Mouse (Mus musculus) megakaryocyte, embryonic 14.5 days (primary cell): ENCODE data around the gene Kank4. TPM values are rescaled to one million over a fixed set of nuclear protein-coding genes. Genes with fewer than 3 reads are reported as not detected.
"Not testable (repeated sequence)": the region's sequence is repeated elsewhere in the genome, so short reads cannot be mapped to it uniquely, and the experiment has no call there.

Source experiments
- H3K27me3 ChIP-seq: replicated peaks from 2 replicates; pipeline ENCODE3; 2012; ENCODE audit warnings: inconsistent platforms
- H3K36me3 ChIP-seq: replicated peaks from 2 replicates; pipeline ENCODE3; 2012; ENCODE audit warnings: low read length, inconsistent platforms, mixed read lengths
- H3K4me1 ChIP-seq: 2 replicates; pipeline ENCODE4 v1.6.1; 2012; ENCODE audit warnings: inconsistent platforms
- H3K4me3 ChIP-seq: replicated peaks from 2 replicates; pipeline ENCODE3; 2012; ENCODE audit warnings: moderate library complexity, mild to moderate bottlenecking, inconsistent platforms
- H3K9me3 ChIP-seq: 2 replicates; pipeline ENCODE4 v1.6.1; 2012; ENCODE audit warnings: inconsistent platforms
- FLI1 ChIP-seq: IDR thresholded peaks from 2 replicates; pipeline ENCODE4 v1.6.1; 2012; ENCODE audit warnings: low read length, inconsistent platforms, mixed read lengths
- GATA1 ChIP-seq: IDR thresholded peaks from 3 replicates; pipeline ENCODE4 v1.6.1; 2012; ENCODE audit warnings: mixed read lengths, low read length, inconsistent platforms, borderline replicate concordance
- polyA plus RNA-seq: library from polyadenylated mRNA; stranded (reverse); fragments of >175 nt; gene quantifications from 2 replicates; pipeline ENCODE4 v1.2.3, GENCODE M21; 2012; ENCODE audit warnings: low replicate concordance; ENCODE audit not compliant: insufficient read depth

Kank4 gene
- polyA plus RNA-seq, 1 experiment: not detected

DNA sequence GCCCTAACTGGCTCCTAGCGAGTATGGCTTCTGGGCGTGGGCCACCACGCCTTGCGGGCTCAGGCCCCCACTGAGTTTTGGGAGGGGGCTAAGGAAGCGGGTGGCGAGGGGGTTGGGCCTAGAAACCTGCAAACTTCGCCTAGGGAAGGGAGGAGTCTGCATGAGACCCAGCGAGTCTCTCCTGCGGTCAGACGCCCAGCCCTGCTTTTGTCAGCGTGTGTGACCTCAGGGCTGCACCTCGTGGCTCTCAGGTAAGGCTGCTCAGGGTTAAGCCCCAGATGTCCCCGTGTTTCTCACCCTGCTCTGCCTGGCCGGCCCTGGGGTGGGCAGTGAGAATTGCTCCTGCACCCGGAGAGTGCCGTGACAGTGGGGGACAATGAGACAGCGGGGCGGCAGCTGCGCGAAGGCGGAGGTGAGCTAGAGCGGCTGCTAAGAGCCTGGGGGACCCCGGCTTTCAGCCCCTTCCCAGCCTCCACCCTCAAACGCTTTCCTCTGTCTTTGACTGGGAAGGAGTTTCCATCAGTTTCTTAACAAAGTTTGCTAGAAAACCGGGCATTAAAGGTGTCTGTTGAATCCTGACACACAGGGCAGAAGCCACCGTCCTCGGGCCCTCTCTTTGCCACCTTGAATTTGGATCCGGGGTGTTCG is 90.6 kb downstream of the Kank4 start, which contains the start of gene L1td1:
Gene L1td1 (plus strand): TSS at position 145 of the 648 bp plus-strand sequence.
- no peak for TF ChIP-seq FLI1
- TF ChIP-seq GATA1: no peak
- H3K4me3 ChIP-seq: no peak within 1 kb of the TSS
- no peaks in the 10 kb centered on the region for H3K36me3 ChIP-seq
- H3K9me3 ChIP-seq: peaks cover 12% of the 10 kb centered on the region
- peaks cover 2% of the 10 kb centered on the region; the same call in 1 of the 2 replicates for H3K4me1 ChIP-seq
- peaks cover 19% of the 10 kb centered on the region for H3K27me3 ChIP-seq

DNA sequence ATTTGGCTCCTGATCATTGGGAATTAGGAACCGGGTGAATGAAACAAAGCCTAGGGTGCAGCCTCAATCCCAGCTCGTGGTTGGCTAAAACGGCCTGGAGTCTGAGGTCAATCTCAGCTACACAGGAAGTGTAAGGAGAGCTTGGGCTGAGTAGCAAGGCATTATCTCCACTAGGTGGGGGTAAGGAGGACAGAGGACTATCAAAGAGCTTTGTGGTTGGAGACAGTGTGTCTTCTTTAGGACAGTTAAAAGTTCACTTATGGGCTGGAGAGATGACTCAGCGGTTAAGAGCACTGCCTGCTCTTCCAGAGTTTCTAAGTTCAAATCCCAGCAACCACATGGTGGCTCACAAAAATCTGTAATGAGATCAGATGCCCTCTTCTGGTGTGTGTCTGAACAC is 91.9 kb downstream of the Kank4 start:
- peaks cover 6% of the 10 kb centered on the region; the same call in 1 of the 2 replicates for H3K9me3 ChIP-seq
- peaks cover 19% of the 10 kb centered on the region for H3K27me3 ChIP-seq
- TF ChIP-seq FLI1 (no peak), GATA1 (no peak)
- no peak overlapping the region for H3K4me3 ChIP-seq
- peaks cover 2% of the 10 kb centered on the region; the same call in 1 of the 2 replicates for H3K4me1 ChIP-seq
- no peaks in the 10 kb centered on the region for H3K36me3 ChIP-seq

DNA sequence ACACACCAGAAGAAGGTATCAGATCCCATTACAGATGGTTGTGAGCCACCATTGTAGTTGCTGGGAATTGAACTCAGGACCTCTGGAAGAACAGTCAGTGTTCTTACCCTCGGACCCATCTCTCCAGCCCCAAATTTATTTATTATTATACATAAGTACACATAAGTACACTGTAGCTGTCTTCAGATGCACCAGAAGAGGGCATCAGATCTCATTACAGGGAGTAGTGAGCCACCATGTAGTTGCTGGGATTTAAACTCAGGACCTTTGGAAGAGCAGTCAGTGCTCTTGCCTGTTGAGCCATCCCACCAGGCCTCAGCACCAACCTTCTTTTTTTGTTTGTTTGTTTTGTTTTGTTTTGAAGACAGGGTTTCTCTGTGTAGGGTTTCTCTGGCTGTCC is 92.7 kb downstream of the Kank4 start:
- H3K9me3 ChIP-seq: peaks cover 10% of the 10 kb centered on the region; the same call in 1 of the 2 replicates
- not testable (repeated sequence) for H3K4me1 ChIP-seq
- peaks cover 19% of the 10 kb centered on the region for H3K27me3 ChIP-seq

DNA sequence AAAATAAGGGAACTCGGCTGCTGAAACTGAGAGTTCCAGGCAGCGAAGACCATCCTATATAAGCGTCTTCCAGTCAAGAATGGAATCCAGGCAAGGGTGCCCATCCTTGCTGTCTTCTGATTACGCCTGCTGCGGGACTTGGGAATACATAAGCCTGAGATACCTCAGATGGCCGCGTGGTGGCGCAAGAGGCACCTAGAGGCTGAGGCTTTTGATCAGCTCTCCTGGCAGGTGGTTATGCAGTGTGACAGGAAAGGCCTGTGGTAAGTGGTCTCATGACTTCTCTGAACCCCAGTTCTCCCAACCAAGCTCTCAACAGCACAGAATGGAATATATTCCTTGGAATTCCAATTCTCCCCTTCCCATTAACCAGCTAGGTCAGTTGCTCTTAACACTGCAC is 94.9 kb downstream of the Kank4 start:
- H3K4me3 ChIP-seq: no peak overlapping the region
- peaks cover 2% of the 10 kb centered on the region; the same call in 1 of the 2 replicates for H3K4me1 ChIP-seq
- no peak for TF ChIP-seq FLI1
- TF ChIP-seq GATA1: no peak
- peaks cover 12% of the 10 kb centered on the region for H3K27me3 ChIP-seq
- no peaks in the 10 kb centered on the region for H3K36me3 ChIP-seq
- peaks cover 24% of the 10 kb centered on the region for H3K9me3 ChIP-seq

More for the DNA sequence above, 92.7 kb downstream of the Kank4 start:
- not testable (repeated sequence) for H3K4me3 ChIP-seq, H3K36me3 ChIP-seq

DNA sequence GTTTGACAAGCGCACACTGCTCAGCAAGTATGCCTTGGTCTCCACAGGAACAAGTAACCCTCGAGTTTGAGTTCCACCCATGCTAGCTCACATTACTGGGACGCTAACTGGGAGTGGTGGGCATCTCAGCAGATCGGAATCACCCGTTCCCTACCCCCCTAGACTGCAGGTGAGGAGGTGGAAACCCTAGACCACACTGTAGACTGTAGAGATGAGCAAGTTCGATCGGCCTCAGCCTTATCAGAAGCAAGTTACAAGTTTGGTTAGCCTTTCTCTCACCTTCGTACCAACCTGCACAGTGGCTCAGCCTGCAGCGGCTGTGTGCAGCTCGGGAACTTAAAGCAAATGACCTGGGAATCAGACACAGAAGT is 98.8 kb downstream of the Kank4 start:
- no peak for TF ChIP-seq GATA1
- TF ChIP-seq FLI1: no peak
- Histone ChIP-seq H3K9me3 (peaks cover 26% of the 10 kb centered on the region), H3K4me3 (no peak overlapping the region), H3K36me3 (no peaks in the 10 kb centered on the region), H3K4me1 (no peaks in the 10 kb centered on the region), H3K27me3 (no peaks in the 10 kb centered on the region)

DNA sequence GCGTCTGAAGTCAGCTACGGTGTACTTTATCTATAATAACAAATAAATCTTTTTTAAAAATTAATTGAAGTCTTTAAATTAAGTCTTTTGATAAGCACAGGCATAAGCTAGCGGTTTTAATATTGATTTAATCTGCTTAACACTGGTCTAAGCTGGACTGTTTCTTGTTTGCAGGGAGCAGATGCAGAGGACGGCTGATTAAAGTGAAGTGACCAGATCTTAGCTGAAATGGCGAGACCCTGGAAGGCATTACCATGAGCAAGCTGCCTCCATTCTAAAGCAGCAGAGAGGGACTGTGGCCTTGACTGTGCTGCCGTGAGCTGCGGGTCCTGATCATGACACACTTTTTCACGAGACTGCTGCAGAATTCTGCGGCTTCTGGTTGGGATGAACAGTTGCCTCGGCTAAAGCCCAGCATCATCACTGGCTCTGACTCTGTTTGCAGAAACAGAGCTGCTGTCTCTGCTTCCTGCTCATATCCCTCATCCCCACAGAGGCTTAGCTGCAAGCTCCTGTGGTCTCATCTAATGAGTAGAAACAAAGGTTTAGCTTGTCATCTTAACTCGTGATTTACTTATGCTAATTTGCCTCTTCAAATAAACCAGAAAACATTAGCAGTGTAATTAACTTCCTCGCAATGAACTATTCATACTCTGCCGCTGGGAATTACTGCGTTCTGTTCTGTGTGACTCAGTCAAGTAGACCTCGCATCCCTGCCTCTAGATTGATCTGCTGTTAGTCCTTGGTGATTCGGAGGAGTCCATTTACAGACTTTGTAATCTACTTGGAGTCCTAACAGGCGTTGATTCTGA is 99.4 kb downstream of the Kank4 start:
- H3K4me3 ChIP-seq: no peak overlapping the region
- no peaks in the 10 kb centered on the region for H3K27me3 ChIP-seq
- no peaks in the 10 kb centered on the region for H3K4me1 ChIP-seq
- no peak for TF ChIP-seq GATA1
- TF ChIP-seq FLI1: no peak
- peaks cover 26% of the 10 kb centered on the region for H3K9me3 ChIP-seq
- no peaks in the 10 kb centered on the region for H3K36me3 ChIP-seq

DNA sequence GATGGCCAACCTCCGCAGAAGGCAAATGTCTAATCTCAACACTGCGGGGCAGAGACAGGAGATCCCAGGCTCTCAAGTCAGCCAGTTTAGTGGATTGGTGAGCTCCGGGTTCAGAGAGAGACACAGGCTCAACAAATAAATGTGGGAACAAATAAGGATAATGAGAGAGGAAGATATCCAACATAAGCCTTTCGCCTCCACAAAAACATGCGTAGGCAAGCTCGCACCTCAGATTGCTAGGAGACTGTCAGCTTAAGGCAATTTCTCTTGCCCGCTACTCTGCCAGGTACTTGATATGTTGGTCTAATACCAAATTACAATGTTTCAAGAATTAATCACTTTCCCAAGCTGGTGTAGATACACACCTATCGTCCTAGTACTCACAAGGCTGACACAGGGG is 106.4 kb downstream of the Kank4 start:
- Histone ChIP-seq H3K9me3 (peaks cover 17% of the 10 kb centered on the region), H3K4me3 (no peak overlapping the region), H3K4me1 (no peaks in the 10 kb centered on the region), H3K27me3 (no peaks in the 10 kb centered on the region), H3K36me3 (no peaks in the 10 kb centered on the region)
- TF ChIP-seq FLI1 (no peak), GATA1 (no peak)

Other genes with a start within 250 kb of the Kank4 start
- gene L1td1, start 90.8 kb downstream of the Kank4 start, polyA plus RNA-seq: 0.08 TPM in 1 of 2 replicates, not detected in the other
- not detected in 2 replicates for gene I0C0044D17Rik, start 6.3 kb upstream of the Kank4 start, polyA plus RNA-seq
- gene Usp1, start 106.3 kb upstream of the Kank4 start, polyA plus RNA-seq: 77.5 and 131 TPM in 2 replicates
- gene Angptl3, start 213.4 kb upstream of the Kank4 start, polyA plus RNA-seq: 0.18 TPM in 1 of 2 replicates, not detected in the other